Mouse (Mus musculus) olfactory bulb, adult 2 months (tissue): ENCODE data around the gene Kif17. TPM values are rescaled to one million over a fixed set of nuclear protein-coding genes. Genes with fewer than 3 reads are reported as not detected.
A peak's percentile ranks its signal among the peaks of the same experiment; 100 is the strongest.

Experiments
- H3K27ac ChIP-seq: fragments of 200-500 bp; 2 replicates; pipeline ENCODE4 v1.5.1; 2012; ENCODE audit warnings: low read depth, low read length; ENCODE audit not compliant: insufficient read depth
- H3K4me1 ChIP-seq: fragments of 200-500 bp; 2 replicates; pipeline ENCODE4 v1.6.1; 2012; ENCODE audit warnings: low read length; ENCODE audit not compliant: control insufficient read depth, insufficient read depth
- H3K4me3 ChIP-seq: fragments of 200-500 bp; 2 replicates; pipeline ENCODE4 v1.5.1; 2012; ENCODE audit warnings: mild to moderate bottlenecking, low read depth, low read length, moderate library complexity; ENCODE audit not compliant: insufficient read depth
- CTCF ChIP-seq: fragments of 200-500 bp; IDR thresholded peaks from 2 replicates; pipeline ENCODE4 v1.5.1; 2012; ENCODE audit warnings: low read depth, mild to moderate bottlenecking, low read length, moderate library complexity; ENCODE audit not compliant: insufficient read depth
- POLR2A ChIP-seq: fragments of 200-500 bp; IDR thresholded peaks from 2 replicates; pipeline ENCODE4 v1.6.1; 2012; ENCODE audit warnings: mild to moderate bottlenecking, low read depth, low read length, moderate library complexity; ENCODE audit not compliant: insufficient read depth
- WGBS: fragments of 180-500 bp; shearing (Covaris S2); methylation state at CpG from one replicate; pipeline ENCODE4 v1.1.7; 2018; 5-methylcytosine and 5-hydroxymethylcytosine counted together
- polyA plus RNA-seq: library from polyadenylated mRNA; stranded (reverse); fragments of >200 nt; gene quantifications from 2 replicates; pipeline ENCODE4 v1.2.4, GENCODE M21; 2012; ENCODE audit warnings: low replicate concordance; ENCODE audit not compliant: missing spikeins, insufficient read depth, insufficient read length

The Kif17 gene
- polyA plus RNA-seq, 1 experiment: not detected

DNA sequence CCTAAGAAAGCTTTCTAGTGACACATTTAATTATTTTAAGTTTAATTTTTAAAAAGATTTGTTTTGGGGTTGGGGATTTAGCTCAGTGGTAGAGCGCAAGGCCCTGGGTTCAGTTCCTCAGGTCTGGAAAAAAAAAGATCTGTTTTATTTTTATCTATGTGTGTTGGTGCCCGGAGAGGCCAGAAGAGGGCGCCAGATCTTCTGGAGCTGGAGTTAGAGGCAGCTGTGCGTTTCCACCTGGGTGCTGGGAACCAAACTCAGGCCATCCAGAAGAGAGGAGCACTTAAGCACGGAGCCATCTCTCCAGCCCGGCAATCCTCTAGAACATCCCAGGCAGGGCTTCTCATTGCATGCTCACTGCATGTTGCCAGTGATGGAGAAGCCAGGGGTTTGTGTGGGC lies 66.1 kb downstream of the Kif17 start:
- H3K4me3 ChIP-seq: no peak overlapping the region
- H3K4me1 ChIP-seq: peaks cover 17% of the 10 kb centered on the region; the same call in 1 of the 2 replicates
- TF ChIP-seq CTCF (0 out of 2 replicates have a peak, but pooled peaks have one; percentile 24), POLR2A (no peak)
- no peak overlapping the region for H3K27ac ChIP-seq
- WGBS: 86% methylated on average over 6 of the region's 6 CpGs

DNA sequence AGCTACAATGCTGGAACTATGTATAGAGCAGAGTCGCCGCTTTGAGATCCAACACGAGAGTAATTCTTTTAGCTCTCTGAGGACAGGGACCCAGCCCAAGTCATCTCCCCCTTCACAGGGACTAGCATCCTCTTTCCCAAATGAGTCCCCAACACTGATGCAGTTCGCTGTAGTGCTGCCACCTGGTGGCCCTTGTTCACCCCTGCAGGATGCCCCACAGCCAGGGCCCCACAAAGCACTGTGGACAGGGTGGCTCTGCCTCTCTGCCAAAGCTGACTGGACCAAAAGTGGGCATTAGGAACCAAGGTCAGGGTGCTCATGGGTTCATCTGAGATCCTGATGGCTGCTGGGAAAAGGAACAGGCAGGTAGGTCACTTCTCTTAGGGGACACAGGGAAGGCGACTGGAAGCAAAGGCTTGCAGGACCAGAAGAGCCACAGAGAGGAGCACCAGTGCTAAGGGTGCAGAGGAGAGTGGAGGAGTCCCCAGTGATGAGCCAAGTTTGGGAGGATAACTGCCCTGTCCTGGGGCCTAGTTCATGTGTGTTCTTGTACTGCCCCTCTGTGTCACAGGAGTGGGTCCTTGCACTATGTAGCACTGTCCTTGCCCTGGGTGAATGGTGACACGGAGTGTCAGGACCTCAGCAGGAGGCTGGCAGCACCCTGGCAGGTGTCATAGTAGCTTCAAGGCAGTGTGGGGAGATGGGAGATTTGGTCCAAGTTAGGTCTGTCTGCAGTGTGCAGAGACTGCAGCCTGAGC lies 68.5 kb downstream of the Kif17 start:
- WGBS: 54% methylated on average over 6 of the region's 6 CpGs
- H3K27ac ChIP-seq: no peak overlapping the region
- TF ChIP-seq POLR2A: no peak
- peak; percentile 85; the same call in 1 of the 2 replicates for TF ChIP-seq CTCF
- H3K4me1 ChIP-seq: peaks cover 26% of the 10 kb centered on the region
- no peak overlapping the region for H3K4me3 ChIP-seq

DNA sequence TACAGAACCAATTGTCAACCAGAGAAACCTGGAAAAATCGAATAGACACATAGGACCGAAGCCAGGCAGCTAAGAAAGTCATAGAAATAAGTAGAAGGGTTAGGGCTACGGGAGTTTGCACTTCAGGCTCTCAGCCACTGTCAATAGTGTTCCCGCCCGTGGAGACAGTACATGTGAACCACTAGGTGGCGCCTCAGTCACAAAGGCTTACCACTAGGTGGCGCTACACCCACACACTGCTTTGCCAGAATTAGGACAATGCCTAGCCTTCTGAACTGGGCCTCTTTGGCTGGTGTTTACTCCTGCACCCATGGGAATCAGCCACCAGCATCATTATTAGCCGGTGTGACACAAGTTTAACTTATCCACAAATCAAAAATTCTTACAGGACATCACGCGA lies 69.3 kb downstream of the Kif17 start:
- no peak overlapping the region for H3K27ac ChIP-seq
- H3K4me3 ChIP-seq: no peak overlapping the region
- 25% methylated on average over 10 of the region's 10 CpGs for WGBS
- peaks cover 29% of the 10 kb centered on the region for H3K4me1 ChIP-seq
- TF ChIP-seq POLR2A (no peak), CTCF (peak; percentile 90)

DNA sequence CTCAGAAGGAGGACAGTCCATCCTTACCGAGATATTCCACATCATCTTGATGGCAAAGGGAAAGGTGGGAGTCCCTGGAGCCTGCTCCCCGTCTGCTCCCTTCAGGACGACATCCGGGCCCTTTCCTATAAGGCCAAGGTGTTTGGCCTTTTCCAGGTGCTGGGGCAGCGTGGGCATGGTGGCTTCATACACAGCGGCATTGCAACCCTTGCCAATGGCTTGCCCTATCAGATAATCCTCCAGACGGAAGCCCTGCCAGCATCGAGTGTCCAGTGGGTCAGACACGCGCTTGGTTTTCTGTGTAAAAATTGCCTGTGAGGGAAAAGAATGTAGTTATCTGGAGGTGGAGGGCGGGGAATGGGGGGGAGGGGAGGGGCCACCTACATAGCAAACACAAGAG lies 70.5 kb downstream of the Kif17 start:
- H3K4me1 ChIP-seq: peaks cover 31% of the 10 kb centered on the region

DNA sequence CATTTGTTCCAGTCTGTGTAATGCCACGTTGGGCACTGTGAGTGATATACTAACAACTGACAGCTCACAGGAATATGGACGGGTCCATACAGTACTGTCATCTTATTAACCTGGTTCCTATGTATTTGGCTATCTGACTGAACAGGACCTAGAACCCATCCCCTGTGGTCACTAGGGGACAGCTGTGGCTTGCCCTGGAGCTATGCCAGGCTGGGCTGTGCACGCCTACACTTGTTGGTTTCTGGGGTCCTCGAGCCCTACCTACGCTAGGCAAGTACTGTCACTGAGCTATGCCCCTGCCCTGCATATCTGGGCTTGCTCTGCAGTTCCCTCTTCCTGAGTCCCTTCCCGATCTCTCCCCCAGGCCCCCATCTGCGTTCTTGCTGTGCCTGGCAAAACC lies 71.3 kb downstream of the Kif17 start:
- peaks cover 30% of the 10 kb centered on the region for H3K4me1 ChIP-seq
- TF ChIP-seq CTCF (no peak), POLR2A (no peak)
- no peak overlapping the region for H3K4me3 ChIP-seq
- WGBS: 68% methylated on average over 7 of the region's 7 CpGs
- H3K27ac ChIP-seq: no peak overlapping the region

More for the DNA sequence above, 70.5 kb downstream of the Kif17 start:
- Histone ChIP-seq H3K27ac (no peak overlapping the region), H3K4me3 (no peak overlapping the region)
- TF ChIP-seq CTCF: no peak
- TF ChIP-seq POLR2A: no peak
- WGBS: 78% methylated on average over 11 of the region's 11 CpGs

DNA sequence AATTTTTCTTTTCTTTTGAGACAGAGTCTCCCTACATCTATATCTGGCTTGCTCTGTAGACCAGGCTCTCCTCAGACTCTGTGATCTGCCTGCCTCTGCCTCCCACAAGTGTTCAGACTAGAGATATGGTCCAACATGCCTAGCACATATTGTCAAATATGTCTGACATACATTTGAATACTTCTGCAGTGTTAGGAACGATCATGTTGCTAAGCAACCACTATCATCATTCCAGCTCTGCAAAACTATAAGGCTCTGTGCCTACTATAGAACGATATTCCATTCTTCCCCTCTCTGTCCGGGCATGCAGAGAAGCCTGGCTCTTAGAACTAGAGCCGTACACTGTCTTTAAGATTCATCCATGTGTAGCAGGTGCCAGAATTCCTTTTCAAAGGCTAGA lies 72.5 kb downstream of the Kif17 start:
- no peak overlapping the region for H3K27ac ChIP-seq
- 31% methylated on average over 4 of the region's 4 CpGs for WGBS
- TF ChIP-seq POLR2A (no peak), CTCF (no peak)
- H3K4me1 ChIP-seq: peaks cover 31% of the 10 kb centered on the region
- no peak overlapping the region for H3K4me3 ChIP-seq

DNA sequence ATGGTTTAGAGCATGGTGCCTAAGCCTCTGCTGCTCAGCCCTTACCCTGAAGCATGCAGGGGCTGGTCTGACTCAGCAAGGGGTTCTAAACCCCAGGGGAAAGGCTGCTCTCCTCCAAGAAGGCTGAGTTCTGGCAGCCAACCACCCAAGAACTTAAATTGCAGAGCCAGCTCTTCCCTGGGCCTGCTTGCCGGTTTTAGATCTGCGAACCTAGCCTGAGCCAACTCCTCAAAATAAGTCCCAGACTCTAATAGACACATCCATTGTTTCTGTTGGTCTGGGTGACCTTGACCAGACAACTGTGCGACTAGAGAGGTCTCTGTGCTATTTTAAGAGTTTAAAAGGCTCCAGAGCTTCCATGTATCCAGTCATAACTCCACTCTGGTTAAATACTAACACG lies 73.5 kb downstream of the Kif17 start:
- Histone ChIP-seq H3K4me3 (no peak overlapping the region), H3K4me1 (peaks cover 25% of the 10 kb centered on the region), H3K27ac (peak overlapping the region; percentile 12; the same call in 1 of the 2 replicates)
- WGBS: 18% methylated on average over 4 of the region's 4 CpGs
- TF ChIP-seq CTCF (no peak), POLR2A (no peak)

DNA sequence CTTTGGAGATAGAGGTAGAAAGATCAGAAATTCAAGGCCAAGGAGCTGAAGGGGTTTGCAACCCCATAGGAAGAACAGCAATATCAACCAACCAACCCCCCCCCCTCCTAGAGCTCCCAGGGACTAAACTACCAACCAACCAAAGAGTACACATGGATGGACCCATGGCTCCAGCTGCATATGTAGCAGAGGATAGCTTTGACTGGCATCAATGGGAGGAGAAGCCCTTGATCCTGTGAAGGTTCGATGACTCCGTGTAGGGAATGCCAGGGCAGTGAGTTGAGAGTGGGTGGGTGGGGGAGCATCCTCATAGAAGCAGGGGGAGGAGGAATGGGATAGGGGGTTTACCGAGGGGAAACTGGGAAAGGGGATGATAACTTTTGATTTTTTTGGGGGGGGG lies 74.2 kb downstream of the Kif17 start:
- WGBS: 58% methylated on average over 3 of the region's 3 CpGs
- Histone ChIP-seq H3K27ac (no peak overlapping the region), H3K4me1 (peaks cover 20% of the 10 kb centered on the region), H3K4me3 (no peak overlapping the region)
- TF ChIP-seq CTCF: no peak
- no peak for TF ChIP-seq POLR2A

DNA sequence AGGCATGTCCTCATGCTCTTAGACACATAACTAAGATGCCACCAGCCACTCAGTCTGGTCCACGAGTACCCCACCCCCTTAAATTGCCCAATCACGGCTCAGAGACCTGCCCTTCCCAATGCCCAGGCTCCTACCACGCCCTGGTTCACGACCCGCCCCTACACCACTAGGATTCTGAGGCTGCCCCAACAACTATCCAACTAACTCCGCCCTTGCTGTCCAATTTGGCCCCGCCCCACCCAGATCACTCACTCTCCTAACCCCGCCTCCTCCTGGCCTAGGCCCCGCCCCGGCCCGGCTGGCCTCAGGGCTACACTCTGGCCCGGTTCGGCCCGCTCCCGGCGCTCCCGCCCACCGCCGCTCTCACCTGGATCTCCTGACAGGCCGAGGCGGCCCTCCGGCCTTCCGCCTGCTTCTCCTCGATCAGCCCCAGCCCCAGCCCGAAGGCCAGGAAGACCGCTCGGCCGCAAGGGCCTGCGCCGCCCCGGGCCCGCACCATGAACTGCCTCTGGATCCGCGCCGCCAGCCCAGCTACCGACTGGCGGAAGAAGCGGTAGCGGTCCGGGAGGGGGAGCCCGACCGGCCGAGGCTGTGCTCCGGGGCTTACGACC lies 75.3 kb downstream of the Kif17 start:
- 1% methylated on average over 45 of the region's 45 CpGs for WGBS
- TF ChIP-seq CTCF (no peak), POLR2A (peak; percentile 23)
- Histone ChIP-seq H3K4me1 (peaks cover 17% of the 10 kb centered on the region), H3K4me3 (peak overlapping the region; percentile 97), H3K27ac (peak overlapping the region; percentile 94)
